Mouse (Mus musculus) limb, embryonic 14.5 days (tissue): ENCODE results near the gene Myh9. TPM values are rescaled to one million over a fixed set of nuclear protein-coding genes. Genes with fewer than 3 reads are reported as not detected.

Source experiments
- ATAC-seq: fragments of 200-750 bp; cut with Nextera tagmentation; 2 replicates; pipeline ENCODE4 v1.8.0; 2017; ENCODE audit warnings: low read depth, moderate number of reproducible peaks, moderate TSS enrichment; ENCODE audit not compliant: low FRiP score
- DNase-seq: peaks from one replicate; pipeline ENCODE4 v3.0.0-alpha.2; 2015; ENCODE audit warnings: low spot score
- H3K27ac ChIP-seq: fragments of 300-500 bp; sonication (generic); replicated peaks from 2 replicates; pipeline ENCODE4 v1.5.1; 2014; ENCODE audit warnings: low read depth, mild to moderate bottlenecking, low read length, moderate library complexity, mixed read lengths
- H3K27me3 ChIP-seq: fragments of 300-500 bp; sonication (generic); 2 replicates; pipeline ENCODE4 v1.6.1; 2014; ENCODE audit warnings: low read length, mixed read lengths; ENCODE audit not compliant: control insufficient read depth, insufficient read depth
- H3K36me3 ChIP-seq: fragments of 300-500 bp; sonication (generic); 2 replicates; pipeline ENCODE4 v1.6.1; 2014; ENCODE audit warnings: mild to moderate bottlenecking, low read length, moderate library complexity, mixed read lengths; ENCODE audit not compliant: control insufficient read depth, insufficient read depth
- H3K4me1 ChIP-seq: fragments of 300-500 bp; sonication (generic); 2 replicates; pipeline ENCODE4 v1.6.1; 2014; ENCODE audit warnings: antibody characterized with exemption, low read length, mixed read lengths; ENCODE audit not compliant: control insufficient read depth, insufficient read depth
- H3K4me2 ChIP-seq: fragments of 300-500 bp; sonication (generic); replicated peaks from 2 replicates; pipeline ENCODE4 v1.6.1; 2014; ENCODE audit warnings: low read depth, mild to moderate bottlenecking, low read length, moderate library complexity; ENCODE audit not compliant: severe bottlenecking
- H3K4me3 ChIP-seq: fragments of 300-500 bp; sonication (generic); replicated peaks from 2 replicates; pipeline ENCODE4 v1.5.1; 2014; ENCODE audit warnings: low read length
- H3K9ac ChIP-seq: fragments of 300-500 bp; sonication (generic); 2 replicates; pipeline ENCODE4 v1.6.1; 2014; ENCODE audit warnings: mild to moderate bottlenecking, low read depth, low read length, moderate library complexity; ENCODE audit not compliant: severe bottlenecking
- H3K9me3 ChIP-seq: fragments of 300-500 bp; sonication (generic); 2 replicates; pipeline ENCODE4 v1.6.1; 2016; ENCODE audit warnings: low read length; ENCODE audit not compliant: control insufficient read depth
- POLR2A ChIP-seq: fragments of 200-500 bp; IDR thresholded peaks from 2 replicates; pipeline ENCODE4 v1.8.0; 2012; ENCODE audit warnings: inconsistent platforms, mild to moderate bottlenecking, moderate library complexity, borderline replicate concordance; ENCODE audit not compliant: insufficient read depth, insufficient read length; ENCODE audit errors: extremely low read depth
- WGBS: fragments of 180-500 bp; shearing (Covaris S2); extraction: QIAGEN DNeasy Blood & Tissue Kit; methylation state at CpG from one replicate; pipeline ENCODE4 v1.1.7; 2014; 5-methylcytosine and 5-hydroxymethylcytosine counted together
- polyA plus RNA-seq, 2 experiments: library from polyadenylated mRNA; depleted of rRNA in 1 of 2; stranded (reverse) in 1 of 2; unstranded in 1 of 2; fragments of >200 nt; fragmentation: Nextera tagmentation in 1 of 2; extraction: Ambion mirVana in 1 of 2; gene quantifications; 2 replicates each; pipeline versions ENCODE4 v1.2.1 to v1.2.3; 2012 to 2014

Gene Myh9
- polyA plus RNA-seq, 2 experiments: 46.7 to 53.2 TPM

DNA sequence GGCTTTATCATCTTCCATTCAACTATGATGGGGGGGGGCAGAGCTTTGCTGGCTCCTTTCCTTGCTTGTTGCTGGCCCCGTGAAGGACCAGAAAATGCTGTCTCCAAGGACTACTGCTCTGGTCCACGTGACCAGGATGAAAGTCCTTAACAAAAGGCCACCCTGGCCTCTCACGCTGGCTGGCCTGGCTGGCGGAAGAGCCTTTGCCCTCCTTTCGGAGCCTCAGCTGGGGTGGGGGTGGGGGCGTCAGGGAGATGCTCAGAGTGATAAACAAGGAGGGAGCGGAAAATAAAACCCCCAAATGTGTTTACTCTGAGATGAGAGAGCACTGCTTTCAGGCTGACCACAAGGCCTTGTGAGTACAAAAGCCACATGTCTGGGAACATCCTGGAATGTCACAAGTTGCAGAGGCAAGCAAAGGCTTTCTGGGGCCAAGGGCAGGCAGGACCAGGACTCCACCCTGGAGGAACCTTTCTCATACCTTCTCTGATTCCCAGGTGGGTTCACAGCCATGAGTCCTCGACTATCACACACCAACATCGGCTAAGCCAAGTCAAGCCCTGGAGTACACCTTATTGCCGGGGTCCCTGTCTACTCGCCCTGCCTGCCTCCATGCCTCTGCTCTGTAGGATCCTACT is 24.7 kb upstream of the Myh9 start:
- ATAC-seq (no peak), DNase-seq (no peak)
- Histone ChIP-seq H3K9me3 (no peaks in the 10 kb centered on the region), H3K9ac (no peak overlapping the region), H3K27ac (no peak overlapping the region), H3K36me3 (no peaks in the 10 kb centered on the region), H3K4me1 (no peaks in the 10 kb centered on the region), H3K4me3 (no peak overlapping the region), H3K27me3 (no peaks in the 10 kb centered on the region), H3K4me2 (no peak overlapping the region)
- TF ChIP-seq POLR2A: no peak
- WGBS: 54% methylated on average over 11 of the region's 11 CpGs

DNA sequence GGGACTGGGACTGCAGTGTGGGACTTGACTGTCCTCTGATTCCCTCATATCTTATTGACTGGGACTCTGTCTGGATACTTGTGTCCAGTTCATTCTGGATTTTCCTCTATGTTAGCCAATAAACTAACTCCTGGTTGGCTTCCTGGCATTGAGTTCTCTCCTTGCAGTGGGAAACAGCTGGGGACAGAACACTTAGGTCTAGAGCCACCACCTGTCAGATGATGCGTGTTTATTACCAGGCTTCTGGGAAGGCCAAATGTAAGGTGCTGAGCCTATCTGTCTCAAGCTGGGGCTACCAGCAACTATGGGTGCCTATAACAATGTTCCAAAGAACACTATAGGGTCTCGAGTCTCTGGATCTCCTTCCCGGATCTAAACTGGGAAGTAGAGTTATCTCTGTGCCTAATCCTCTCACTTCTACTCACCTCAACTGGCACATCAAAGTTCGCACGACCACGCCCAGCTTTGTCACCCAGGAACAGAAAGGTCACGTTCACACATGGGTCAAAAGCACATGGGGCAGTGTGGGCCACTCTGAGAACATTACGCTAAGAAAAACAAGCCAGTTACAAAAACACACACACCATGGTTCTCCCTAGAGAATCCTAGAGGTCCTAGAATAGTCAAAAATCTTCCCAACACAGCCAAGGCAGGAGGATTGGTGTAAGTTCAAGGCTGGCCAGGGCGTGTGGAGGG is 22.2 kb upstream of the Myh9 start:
- no peak for DNase-seq
- 81% methylated on average over 9 of the region's 9 CpGs for WGBS

DNA sequence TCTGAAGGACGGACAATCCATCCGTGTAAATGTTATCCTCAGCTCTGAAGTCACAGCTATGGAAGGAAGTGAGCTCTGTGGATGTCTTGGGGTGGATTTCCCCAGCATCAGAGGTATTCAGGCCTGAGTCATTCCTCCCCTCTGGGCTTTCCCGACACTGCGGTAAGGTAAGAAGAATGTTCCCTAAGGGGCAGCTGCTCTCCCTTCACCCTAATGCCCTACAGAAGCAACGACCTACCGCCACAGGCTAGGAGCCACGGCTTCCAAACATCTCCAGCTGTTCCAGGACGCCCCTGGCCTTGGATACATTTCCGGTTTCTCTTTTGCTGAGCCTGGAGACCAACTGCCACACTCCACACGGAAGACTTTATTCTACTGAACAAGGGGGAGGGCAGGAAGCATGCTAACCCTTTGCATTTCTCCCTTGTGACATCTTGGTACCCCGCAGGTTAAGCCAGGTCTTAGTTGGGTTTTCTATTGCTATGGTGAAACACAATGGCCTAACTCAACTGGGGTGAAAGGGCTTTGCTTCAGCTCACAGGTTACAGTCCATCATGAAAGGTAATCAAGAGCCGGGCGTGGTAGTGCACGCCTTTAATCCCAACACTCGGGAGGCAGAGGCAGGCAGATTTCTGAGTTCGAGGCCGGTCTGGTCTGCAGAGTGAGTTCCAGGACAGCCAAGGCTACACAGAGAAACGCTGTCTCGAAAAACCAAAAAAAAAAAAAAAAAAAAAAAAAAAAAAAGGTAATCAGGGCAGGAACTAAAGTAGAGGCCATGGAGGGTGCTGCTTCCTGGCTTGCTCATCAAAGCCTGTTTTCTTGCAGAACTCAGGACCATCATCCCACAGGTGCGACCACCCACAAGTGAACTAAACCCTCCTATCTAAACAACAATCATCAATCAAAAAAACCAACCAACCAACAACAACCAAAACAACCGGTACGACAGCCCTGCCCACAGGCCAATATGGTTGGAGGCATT is 21.3 kb upstream of the Myh9 start:
- no peak overlapping the region for H3K27ac ChIP-seq
- 85% methylated on average over 22 of the region's 22 CpGs for WGBS
- DNase-seq (no peak), ATAC-seq (no peak)
- no peaks in the 10 kb centered on the region for H3K4me1 ChIP-seq
- no peak overlapping the region for H3K4me2 ChIP-seq
- no peaks in the 10 kb centered on the region for H3K27me3 ChIP-seq
- no peaks in the 10 kb centered on the region for H3K9me3 ChIP-seq
- H3K4me3 ChIP-seq: no peak overlapping the region
- H3K36me3 ChIP-seq: no peaks in the 10 kb centered on the region
- no peak overlapping the region for H3K9ac ChIP-seq
- no peak for TF ChIP-seq POLR2A

More for the DNA sequence above, 22.2 kb upstream of the Myh9 start:
- no peak overlapping the region for H3K9ac ChIP-seq
- no peak for ATAC-seq
- TF ChIP-seq POLR2A: no peak
- no peaks in the 10 kb centered on the region for H3K36me3 ChIP-seq
- H3K4me3 ChIP-seq: no peak overlapping the region
- H3K4me2 ChIP-seq: no peak overlapping the region
- H3K4me1 ChIP-seq: no peaks in the 10 kb centered on the region
- H3K27ac ChIP-seq: no peak overlapping the region
- no peaks in the 10 kb centered on the region for H3K27me3 ChIP-seq
- H3K9me3 ChIP-seq: no peaks in the 10 kb centered on the region

DNA sequence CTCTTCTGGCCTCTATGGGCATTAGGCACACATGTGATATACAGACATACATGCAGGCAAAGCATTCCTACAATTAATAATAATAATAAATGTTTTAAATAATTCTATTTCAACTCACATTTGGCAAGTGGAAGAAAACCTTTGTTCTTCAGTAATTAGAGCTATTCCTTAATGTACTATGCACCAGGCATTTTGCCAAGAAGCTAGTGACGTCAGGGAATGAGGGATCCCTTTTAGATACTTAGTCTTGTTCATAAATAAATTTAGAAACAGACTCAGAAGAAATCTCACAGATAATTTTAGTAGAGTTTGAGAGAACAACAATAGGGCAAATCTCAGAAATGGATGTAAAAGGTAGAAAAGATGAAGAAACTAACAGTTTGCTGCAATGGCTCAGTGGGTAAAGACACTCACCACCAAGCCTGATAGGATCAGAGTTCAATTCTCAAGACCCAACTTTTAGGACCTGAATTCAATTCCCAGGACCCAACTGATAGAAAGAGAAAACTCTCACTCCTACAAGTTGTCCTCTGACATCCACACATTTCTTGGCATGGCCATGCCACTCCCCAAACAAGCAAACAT is 18.2 kb upstream of the Myh9 start:
- H3K27me3 ChIP-seq: no peaks in the 10 kb centered on the region
- 45% methylated on average over 1 of the region's 1 CpGs for WGBS
- no peak overlapping the region for H3K4me2 ChIP-seq
- no peaks in the 10 kb centered on the region for H3K36me3 ChIP-seq
- DNase-seq: no peak
- no peak overlapping the region for H3K9ac ChIP-seq
- no peak for ATAC-seq
- no peak for TF ChIP-seq POLR2A
- H3K4me3 ChIP-seq: no peak overlapping the region
- no peaks in the 10 kb centered on the region for H3K9me3 ChIP-seq
- H3K27ac ChIP-seq: no peak overlapping the region
- H3K4me1 ChIP-seq: 0 out of 2 replicates have a peak, but pooled peaks cover 3% of the 10 kb centered on the region
